Mouse (Mus musculus) cerebellum, postnatal 25 days (tissue): ENCODE data around the gene Rassf1.
"Not testable (repeated sequence)": the region's sequence is repeated elsewhere in the genome, so short reads cannot be mapped to it uniquely, and the experiment has no call there.

Source experiments
- DNase-seq, 2 experiments: peaks; one replicate each; pipeline ENCODE4 v3.0.0; 2021; ENCODE audit warnings: mixed read lengths in 2 of 2

Gene Rassf1

DNA sequence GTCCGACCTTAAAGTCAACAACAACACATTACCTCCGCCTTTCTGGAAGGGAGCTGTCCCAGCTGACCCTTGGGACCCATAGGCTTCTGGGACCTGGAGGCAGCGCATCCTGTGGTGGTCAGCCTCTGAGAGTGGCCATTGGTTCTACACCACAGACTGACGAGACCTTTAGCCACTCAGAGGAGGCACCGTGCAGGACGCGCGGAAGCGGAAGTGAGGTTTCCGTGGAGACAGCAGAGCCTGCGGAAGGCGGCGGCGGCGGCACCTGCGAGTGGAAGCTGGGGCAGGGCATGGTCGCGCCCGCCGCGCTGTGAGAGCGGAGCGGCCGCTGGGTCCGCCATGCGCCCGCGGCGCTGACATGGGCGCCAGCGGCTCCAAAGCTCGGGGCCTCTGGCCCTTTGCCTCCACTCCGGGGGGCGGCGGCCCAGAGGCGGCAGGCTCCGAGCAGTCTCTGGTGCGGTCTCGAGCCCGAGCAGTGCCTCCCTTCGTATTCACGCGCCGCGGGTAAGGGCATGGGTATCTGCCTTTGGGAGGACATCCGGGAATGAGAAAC, 11.8 kb downstream of the Rassf1 start, which contains the start of gene Tusc2:
Gene Tusc2, plus strand, starts transcription at position 227 of the 553 bp plus-strand sequence.
- peak; percentile 94 to 95 for DNase-seq

GRCm38 (mm10) chr9:107565556-107565955, 14.2 kb downstream of the Rassf1 start:
- DNase-seq: not testable (repeated sequence)

- DNase-seq: peak; percentile 83 to 91
Measured at GRCm38 (mm10) chr9:107566041-107566709, 14.8 kb downstream of the Rassf1 start.

GRCm38 (mm10) chr9:107566855-107567254, 15.5 kb downstream of the Rassf1 start:
- DNase-seq: no peak

DNA sequence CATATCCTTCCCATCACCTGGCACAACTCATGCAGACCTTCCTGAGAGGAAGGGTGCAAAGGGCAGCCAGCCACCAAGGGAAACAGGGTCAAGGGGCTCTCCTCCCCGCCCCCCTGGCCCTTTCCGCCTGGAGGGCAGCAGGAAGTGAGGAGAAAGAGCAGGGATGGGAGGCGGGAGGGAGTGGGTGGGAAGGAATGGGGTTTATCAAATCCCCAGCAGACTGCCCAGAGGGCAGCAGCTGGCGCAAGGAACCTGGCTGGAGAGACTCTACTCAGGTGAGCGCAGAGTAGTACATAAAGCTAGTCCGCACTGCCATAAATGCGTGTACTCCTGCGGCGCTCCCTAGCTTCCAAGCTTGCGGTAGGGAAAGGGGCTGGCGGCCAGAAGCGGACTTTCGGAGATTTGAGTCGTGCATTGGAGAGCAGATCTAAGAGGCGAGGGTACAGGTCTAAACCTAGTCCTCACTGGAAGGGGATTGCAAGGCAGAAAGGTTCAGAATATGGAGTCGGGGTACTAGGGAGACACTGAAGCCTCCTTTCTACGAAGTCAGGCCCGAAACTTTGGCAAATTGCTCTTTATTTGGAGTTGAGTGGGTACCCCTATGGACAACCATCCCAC, 16.5 kb downstream of the Rassf1 start, which contains the start of gene Hyal2:
Gene Hyal2, plus strand, starts transcription at position 244 of the 618 bp plus-strand sequence.
- DNase-seq: no peak

DNA sequence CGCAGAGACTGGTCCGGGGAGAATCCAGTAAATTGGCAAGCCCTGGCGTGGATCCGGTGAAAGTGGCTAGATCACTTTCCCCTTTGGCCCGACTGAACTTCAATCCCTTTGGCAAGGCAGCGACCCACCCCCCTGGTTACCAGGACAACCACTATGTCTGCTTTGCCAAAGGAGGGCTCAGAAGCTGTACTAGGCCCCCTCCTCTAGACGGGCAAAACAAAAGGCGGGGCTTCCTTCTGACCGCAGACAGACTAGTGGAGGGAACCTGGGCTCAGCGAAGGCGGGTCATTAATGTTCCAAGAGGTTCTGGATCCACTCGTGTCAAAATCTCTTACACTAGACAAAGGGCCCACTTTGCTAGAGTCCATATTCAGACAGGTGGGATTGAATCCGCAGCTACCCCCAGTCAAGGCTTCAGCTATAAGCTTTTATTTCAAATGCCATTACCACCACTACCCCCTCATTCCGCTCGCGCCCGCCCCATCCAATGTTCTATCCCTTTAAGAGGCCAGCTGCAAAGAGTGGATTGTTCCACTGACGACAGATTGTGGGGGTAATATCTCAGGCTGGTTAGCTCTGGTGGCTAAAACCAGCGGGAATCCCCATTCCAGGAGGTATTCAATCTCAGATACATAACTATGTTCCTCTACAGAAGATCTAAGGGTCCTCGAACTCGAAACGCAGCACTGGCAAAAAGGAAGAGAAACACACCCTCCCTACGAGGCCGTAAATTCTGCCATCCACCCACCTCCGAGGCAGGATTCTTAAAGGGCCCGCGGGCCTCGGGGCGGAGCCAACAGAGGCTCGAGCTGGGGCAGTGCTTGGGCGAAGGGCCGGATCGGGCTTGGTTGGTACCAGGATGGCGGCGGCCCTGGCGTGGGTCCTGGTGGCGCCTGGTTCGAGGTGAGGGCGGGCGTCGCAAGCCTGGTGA, 17.2 kb downstream of the Rassf1 start:
- DNase-seq: peak; percentile 82 to 84

DNA sequence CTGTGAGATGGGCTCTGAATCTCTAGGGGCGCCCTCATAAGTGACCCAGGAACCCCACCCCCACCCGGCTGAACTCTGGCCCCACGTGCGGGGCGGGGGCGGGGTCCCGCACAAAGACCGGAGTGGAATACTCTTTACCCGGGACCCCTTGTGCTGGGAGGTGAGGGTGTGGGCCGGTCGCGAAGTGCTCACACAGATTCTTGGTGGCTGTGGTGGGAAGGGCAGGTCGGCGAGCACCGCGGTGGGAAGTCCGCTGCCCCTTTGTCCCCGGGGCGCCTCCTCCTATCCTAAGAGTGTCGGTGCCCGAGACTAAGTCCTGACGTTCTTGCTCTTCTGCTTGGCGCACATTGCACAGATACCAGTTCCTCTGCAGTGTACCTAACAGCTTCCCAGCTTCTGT, 17.9 kb downstream of the Rassf1 start:
- DNase-seq: no peak

DNA sequence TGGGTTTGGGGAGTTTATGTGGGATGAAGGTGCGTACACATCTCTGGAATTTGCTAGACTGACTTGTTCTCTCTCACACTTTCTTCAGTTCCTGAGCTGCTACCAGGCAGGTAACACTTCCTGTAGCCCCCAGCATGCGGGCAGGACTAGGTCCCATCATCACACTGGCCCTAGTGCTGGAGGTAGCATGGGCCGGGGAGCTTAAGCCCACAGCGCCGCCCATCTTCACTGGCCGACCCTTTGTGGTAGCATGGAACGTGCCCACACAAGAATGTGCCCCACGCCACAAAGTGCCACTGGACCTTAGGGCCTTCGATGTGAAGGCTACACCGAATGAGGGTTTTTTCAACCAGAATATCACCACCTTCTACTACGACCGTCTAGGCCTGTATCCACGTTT, 18.7 kb downstream of the Rassf1 start:
- no peak for DNase-seq

- no peak for DNase-seq
Measured at GRCm38 (mm10) chr9:107570845-107571244, 19.5 kb downstream of the Rassf1 start.

GRCm38 (mm10) chr9:107571534-107572326, 20.4 kb downstream of the Rassf1 start:
- DNase-seq: no peak

DNA sequence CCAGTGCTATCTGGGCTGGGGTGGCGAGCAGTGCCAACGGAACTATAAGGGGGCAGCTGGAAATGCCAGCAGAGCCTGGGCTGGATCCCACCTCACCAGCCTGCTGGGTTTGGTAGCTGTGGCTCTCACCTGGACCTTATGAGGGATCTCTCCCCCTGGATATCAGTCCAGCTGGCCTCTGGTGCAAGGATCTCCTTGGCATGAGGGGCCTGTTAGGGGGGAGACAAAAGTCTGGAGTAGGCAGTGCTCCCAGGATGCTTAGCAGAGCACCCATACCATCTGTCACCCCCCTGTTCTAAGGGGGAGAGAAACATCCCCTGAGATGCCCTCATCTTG, 20.9 kb downstream of the Rassf1 start:
- no peak for DNase-seq

DNA sequence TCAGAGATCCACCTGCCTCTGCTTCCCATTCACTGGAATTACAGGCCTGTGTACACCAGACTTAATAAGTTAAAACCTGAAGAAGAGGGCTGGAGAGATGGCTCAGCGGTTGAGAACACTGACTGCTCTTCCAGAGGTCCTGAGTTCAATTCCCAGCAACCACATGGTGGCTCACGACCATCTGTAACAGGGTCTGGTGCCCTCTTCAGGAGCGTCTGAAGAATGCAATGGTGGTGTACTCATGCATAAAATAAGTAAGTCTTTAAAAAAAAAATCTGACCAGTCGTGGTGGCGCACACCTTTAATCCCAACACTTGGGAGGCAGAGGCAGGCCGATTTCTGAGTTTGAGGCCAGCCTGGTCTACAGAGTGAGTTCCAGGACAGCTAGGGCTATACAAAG, 22.4 kb downstream of the Rassf1 start:
- not testable (repeated sequence) for DNase-seq

DNA sequence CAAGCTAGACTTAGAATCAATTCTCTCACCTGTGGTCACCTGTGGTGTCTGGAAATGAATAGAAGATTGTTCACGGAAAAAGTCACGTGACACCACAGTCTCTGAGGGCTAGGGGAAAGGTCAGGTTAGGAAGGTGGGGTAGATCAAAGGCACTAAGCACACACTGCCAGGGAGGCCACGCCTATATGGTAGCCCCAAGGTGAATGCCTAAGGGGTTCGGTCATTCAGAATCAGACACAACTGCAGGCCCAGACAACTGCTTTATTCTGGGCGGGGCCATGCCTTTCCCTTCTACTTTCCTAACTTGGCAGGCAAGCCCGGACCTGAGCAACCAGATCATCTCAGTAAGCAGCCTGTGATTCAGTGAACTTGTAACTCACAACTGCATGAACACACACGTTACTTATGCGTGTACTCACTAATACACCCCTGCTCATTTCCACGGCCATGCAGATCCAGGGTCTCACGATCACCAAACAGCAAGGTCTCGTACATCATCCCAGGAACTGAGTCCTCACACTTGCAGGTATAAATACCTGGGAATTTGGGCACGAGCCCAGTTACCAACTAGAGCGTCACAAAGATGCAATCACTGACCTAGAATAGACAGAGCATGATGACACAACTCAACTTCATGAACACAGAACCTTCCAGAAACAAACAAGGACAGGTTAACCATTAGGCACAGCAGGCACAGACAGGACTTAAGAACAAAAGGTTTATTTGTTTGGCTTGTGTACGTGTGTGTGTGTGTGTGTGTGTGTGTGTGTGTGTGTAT, 24.4 kb downstream of the Rassf1 start:
- DNase-seq: peak in 1 of 2 experiments; percentile 68

DNA sequence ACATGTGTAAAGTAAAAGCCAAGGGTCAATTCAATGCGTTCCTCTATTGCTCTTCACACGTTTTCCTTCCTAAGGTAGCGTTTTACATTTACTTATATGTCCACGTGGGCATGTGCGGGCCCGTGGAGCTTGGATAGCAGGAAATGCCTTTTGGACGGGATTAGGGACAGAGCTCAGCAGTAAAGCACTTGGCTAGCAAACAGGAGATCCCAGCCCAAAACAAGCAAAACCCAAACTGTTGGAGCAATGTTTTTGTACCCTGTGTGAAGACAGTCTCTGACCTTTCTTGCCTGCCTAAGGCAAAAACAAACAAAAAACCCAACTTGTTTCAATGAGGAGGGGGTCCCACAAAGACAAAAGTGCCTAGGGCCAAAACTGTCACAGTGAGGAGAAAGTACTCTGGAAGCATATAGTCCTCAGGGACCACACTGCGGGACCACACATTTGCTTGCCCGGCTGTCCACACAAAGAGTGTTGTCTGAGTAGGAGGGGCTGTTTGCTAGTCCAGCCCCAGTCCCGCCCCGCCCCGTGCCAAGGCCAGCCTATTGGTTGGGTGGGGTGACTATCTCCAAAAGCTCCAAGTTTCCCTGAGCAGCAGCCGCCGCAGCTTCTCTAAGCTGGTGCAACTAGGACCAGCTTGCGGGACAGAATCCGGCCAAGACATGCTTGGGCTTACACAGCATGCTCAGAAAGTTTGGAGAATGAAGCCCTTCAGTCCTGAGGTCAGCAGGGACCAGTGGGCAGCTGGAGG, 25.2 kb downstream of the Rassf1 start, which contains the start of gene Hyal1:
Gene Hyal1, plus strand, starts transcription at position 571 of the 751 bp plus-strand sequence.
- peak; percentile 44 to 75 for DNase-seq

DNA sequence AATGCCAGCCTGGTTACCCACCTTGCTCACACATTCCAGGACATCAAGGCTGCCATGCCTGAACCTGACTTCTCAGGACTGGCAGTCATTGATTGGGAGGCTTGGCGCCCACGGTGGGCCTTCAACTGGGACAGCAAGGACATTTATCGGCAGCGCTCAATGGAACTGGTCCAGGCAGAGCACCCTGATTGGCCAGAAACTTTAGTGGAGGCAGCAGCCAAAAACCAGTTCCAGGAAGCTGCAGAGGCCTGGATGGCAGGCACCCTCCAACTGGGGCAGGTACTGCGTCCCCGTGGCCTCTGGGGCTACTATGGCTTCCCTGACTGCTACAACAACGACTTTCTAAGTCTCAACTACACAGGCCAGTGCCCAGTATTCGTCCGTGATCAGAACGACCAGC, 26.5 kb downstream of the Rassf1 start:
- no peak for DNase-seq

DNA sequence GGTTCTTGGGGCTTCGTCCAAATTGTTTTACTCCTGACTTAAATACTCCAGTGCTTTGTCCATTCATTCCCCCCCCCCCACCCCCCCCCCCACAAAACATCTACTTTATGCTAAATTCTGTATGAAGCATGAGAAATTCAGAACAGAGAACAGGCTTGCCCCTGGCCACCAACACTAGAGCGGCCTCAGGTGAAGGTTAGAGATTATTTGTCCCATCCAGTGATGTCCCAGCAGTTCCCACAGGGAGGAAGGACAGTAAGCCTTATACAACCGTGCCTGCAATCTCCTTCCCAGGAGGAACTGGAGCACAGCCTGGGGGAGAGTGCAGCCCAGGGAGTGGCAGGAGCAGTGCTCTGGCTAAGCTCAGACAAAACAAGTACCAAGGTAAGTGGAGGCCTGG, 27.2 kb downstream of the Rassf1 start, which contains the start of gene Naa80:
Gene Naa80, plus strand, starts transcription at position 301 of the 400 bp plus-strand sequence.
- DNase-seq: no peak

GRCm38 (mm10) chr9:107579023-107579900, 27.9 kb downstream of the Rassf1 start:
- DNase-seq: peak; percentile 59 to 67

GRCm38 (mm10) chr9:107580501-107581317, 29.4 kb downstream of the Rassf1 start, which contains the start of gene Hyal3:
Gene Hyal3, plus strand, starts transcription at chr9:107580818.
- DNase-seq: peak; percentile 86 to 90
